Mouse (Mus musculus) intestine, embryonic 14.5 days (tissue): ENCODE measurements around the gene Cldn24. TPM values are rescaled to one million over a fixed set of nuclear protein-coding genes. Genes with fewer than 3 reads are reported as not detected.

Experiments
- ATAC-seq: fragments of 200-750 bp; cut with Nextera tagmentation; replicated peaks from 2 replicates; pipeline ENCODE4 v1.8.0; 2017; ENCODE audit warnings: low read depth, moderate number of reproducible peaks, moderate TSS enrichment, moderate library complexity; ENCODE audit not compliant: low FRiP score, low TSS enrichment
- DNase-seq: peaks from one replicate; pipeline ENCODE4 v3.0.0-alpha.2; 2018; ENCODE audit warnings: low spot score
- H3K27ac ChIP-seq: fragments of 300-500 bp; sonication (generic); 2 replicates; pipeline ENCODE4 v1.5.1; 2014; ENCODE audit warnings: low read depth, mild to moderate bottlenecking, control low read depth
- H3K27me3 ChIP-seq: fragments of 300-500 bp; sonication (generic); replicated peaks from 2 replicates; pipeline ENCODE4 v1.6.1; 2014; ENCODE audit warnings: low read length, control low read depth; ENCODE audit not compliant: control insufficient read depth, insufficient read depth
- H3K36me3 ChIP-seq: fragments of 300-500 bp; sonication (generic); 2 replicates; pipeline ENCODE4 v1.6.1; 2014; ENCODE audit warnings: low read length, control low read depth; ENCODE audit not compliant: control insufficient read depth, insufficient read depth
- H3K4me1 ChIP-seq: fragments of 300-500 bp; sonication (generic); replicated peaks from 2 replicates; pipeline ENCODE4 v1.6.1; 2014; ENCODE audit warnings: low read length, control low read depth, mixed read lengths; ENCODE audit not compliant: control insufficient read depth, insufficient read depth
- H3K4me2 ChIP-seq: fragments of 300-500 bp; sonication (generic); 2 replicates; pipeline ENCODE4 v1.6.1; 2014; ENCODE audit warnings: low read length
- H3K4me3 ChIP-seq: fragments of 300-500 bp; sonication (generic); 2 replicates; pipeline ENCODE4 v1.5.1; 2014; ENCODE audit warnings: low read depth, low read length, control low read depth, mixed read lengths
- H3K9ac ChIP-seq: fragments of 300-500 bp; sonication (generic); 2 replicates; pipeline ENCODE4 v1.6.1; 2014; ENCODE audit warnings: mild to moderate bottlenecking, low read length
- H3K9me3 ChIP-seq: fragments of 300-500 bp; sonication (generic); 2 replicates; pipeline ENCODE4 v1.6.1; 2016; ENCODE audit warnings: low read length, control low read depth; ENCODE audit not compliant: control insufficient read depth
- WGBS: fragments of 180-500 bp; shearing (Covaris S2); extraction: QIAGEN DNeasy Blood & Tissue Kit; methylation state at CpG from one replicate; pipeline ENCODE4 v1.1.7; 2014; 5-methylcytosine and 5-hydroxymethylcytosine counted together
- polyA plus RNA-seq: library from polyadenylated mRNA; unstranded; fragments of >200 nt; fragmentation: Nextera tagmentation; extraction: Ambion mirVana; gene quantifications from 2 replicates; pipeline ENCODE4 v1.2.1, GENCODE M21; 2014

Cldn24 gene
- polyA plus RNA-seq, 1 experiment from 2014 or later, result not detected

- Histone ChIP-seq H3K4me2 (no peak overlapping the region), H3K36me3 (peaks cover 68% of the 10 kb centered on the region), H3K4me1 (no peaks in the 10 kb centered on the region), H3K27me3 (no peaks in the 10 kb centered on the region), H3K4me3 (no peak overlapping the region), H3K9ac (no peak overlapping the region), H3K9me3 (no peaks in the 10 kb centered on the region), H3K27ac (no peak overlapping the region)
- 93% methylated on average over 12 of the region's 12 CpGs for WGBS
- ATAC-seq, result no peak
- DNase-seq, result no peak
Observed at GRCm38 (mm10) chr8:47859259-47859658, 37.3 kb downstream of the Cldn24 start.

- H3K27me3 ChIP-seq, result no peaks in the 10 kb centered on the region
- no peaks in the 10 kb centered on the region for H3K4me1 ChIP-seq
- H3K4me3 ChIP-seq, result no peak overlapping the region
- no peaks in the 10 kb centered on the region for H3K9me3 ChIP-seq
- ATAC-seq (no peak), DNase-seq (no peak)
- no peak overlapping the region for H3K27ac ChIP-seq
- H3K4me2 ChIP-seq, result no peak overlapping the region
- 85% methylated on average over 8 of the region's 8 CpGs for WGBS
- H3K9ac ChIP-seq, result no peak overlapping the region
- H3K36me3 ChIP-seq, result peaks cover 66% of the 10 kb centered on the region
Observed at GRCm38 (mm10) chr8:47866568-47866967, 44.6 kb downstream of the Cldn24 start.

GRCm38 (mm10) chr8:47867067-47867466, 45.1 kb downstream of the Cldn24 start:
- 28% methylated on average over 8 of the region's 8 CpGs for WGBS
- H3K9ac ChIP-seq, result no peak overlapping the region
- no peaks in the 10 kb centered on the region for H3K4me1 ChIP-seq
- H3K4me3 ChIP-seq, result no peak overlapping the region
- DNase-seq (peak; percentile 93), ATAC-seq (peak; percentile 65)
- peaks cover 66% of the 10 kb centered on the region for H3K36me3 ChIP-seq
- no peak overlapping the region for H3K4me2 ChIP-seq
- H3K9me3 ChIP-seq, result no peaks in the 10 kb centered on the region
- H3K27me3 ChIP-seq, result no peaks in the 10 kb centered on the region
- no peak overlapping the region for H3K27ac ChIP-seq

Other genes with a start within 250 kb of the Cldn24 start
- 11.5 and 14.3 TPM in 2 replicates for gene Ing2, start 146.6 kb upstream of the Cldn24 start, polyA plus RNA-seq
- gene Cdkn2aip, start 108.2 kb upstream of the Cldn24 start, polyA plus RNA-seq, result 22.8 and 23.8 TPM in 2 replicates
- gene Cldn22, start 2.3 kb downstream of the Cldn24 start, polyA plus RNA-seq, result not detected in 2 replicates
- 10.4 and 10.6 TPM in 2 replicates for gene Wwc2, start 168.8 kb downstream of the Cldn24 start, polyA plus RNA-seq